Mouse (Mus musculus) heart, adult 2 months (tissue): ENCODE data around the gene Coro2b.

Source experiments
- CTCF ChIP-seq: fragments of 200-600 bp; IDR thresholded peaks from 2 replicates; pipeline ENCODE4 v1.8.1; 2022; ENCODE audit warnings: antibody characterized with exemption, mild to moderate bottlenecking, moderate library complexity
- EP300 ChIP-seq: fragments of 200-500 bp; IDR thresholded peaks from 2 replicates; pipeline ENCODE4 v1.6.1; 2011; ENCODE audit warnings: low read depth, low read length, control low read depth; ENCODE audit not compliant: insufficient read depth
- POLR2A ChIP-seq: fragments of 200-500 bp; IDR thresholded peaks from 2 replicates; pipeline ENCODE4 v1.6.1; 2011; ENCODE audit warnings: mild to moderate bottlenecking, low read depth, low read length, control low read depth; ENCODE audit not compliant: insufficient read depth

GRCm38 (mm10) chr9:62524761-62525308 lies 12.0 kb downstream of the Coro2b start:
- TF ChIP-seq CTCF (no peak), EP300 (no peak), POLR2A (no peak)
